Mouse (Mus musculus) cerebellum, adult 9-10 months (tissue): ENCODE measurements at regions not wholly inside any gene's neighbourhood (a gene's known extent, or its start where the extent isn't known, plus 50 kb on each side); places are given as distances from the start of the nearest gene placed in this dataset.

Source experiments
- DNase-seq: peaks from one replicate; pipeline ENCODE4 v3.0.0; 2022

DNA sequence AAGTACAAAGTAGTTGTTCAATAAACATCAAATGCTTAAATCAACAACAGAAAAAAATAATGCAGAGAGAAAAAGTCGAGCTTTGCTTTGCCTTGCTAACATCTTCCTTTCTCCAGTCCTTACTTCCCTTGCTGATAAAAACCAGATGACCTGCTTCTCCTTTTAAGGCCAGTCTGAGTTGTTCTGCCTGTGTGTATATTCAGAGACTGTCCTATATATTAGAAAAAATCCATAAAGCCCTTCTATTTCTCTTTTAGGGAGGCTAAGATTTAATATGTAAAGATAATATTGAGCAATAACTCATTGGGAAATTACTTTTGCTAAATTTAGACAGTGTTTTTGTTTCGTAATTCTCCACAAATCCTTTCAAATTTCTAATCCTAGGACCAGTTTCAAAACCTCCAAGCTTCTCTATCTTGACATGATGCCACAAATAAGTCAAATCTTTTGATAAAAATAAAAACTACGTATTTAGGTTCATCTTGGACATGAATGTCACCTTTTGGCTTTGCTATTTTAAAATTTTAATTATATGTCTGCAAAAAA lies 361.0 kb upstream of the Kif18a start:
- DNase-seq, result no peak

DNA sequence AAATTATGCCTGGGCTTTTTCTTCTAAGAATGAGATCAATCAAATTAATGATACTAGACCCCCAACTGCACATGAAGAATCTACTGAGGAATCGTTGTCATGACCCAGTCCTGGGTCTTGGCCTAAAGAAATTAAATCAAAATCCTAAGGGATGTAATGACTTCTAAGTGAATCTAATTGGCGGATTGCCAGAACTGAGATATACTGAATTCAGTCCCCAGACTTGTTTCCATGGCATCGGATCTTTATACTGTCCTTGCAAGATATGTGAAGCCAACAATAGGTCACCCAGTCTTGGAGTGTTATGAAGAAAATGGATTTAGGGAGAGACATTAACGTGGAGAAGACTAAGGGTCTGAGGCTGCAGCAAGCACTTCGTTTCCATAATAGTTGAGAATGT lies 360.4 kb upstream of the Kif18a start:
- DNase-seq, result no peak

DNA sequence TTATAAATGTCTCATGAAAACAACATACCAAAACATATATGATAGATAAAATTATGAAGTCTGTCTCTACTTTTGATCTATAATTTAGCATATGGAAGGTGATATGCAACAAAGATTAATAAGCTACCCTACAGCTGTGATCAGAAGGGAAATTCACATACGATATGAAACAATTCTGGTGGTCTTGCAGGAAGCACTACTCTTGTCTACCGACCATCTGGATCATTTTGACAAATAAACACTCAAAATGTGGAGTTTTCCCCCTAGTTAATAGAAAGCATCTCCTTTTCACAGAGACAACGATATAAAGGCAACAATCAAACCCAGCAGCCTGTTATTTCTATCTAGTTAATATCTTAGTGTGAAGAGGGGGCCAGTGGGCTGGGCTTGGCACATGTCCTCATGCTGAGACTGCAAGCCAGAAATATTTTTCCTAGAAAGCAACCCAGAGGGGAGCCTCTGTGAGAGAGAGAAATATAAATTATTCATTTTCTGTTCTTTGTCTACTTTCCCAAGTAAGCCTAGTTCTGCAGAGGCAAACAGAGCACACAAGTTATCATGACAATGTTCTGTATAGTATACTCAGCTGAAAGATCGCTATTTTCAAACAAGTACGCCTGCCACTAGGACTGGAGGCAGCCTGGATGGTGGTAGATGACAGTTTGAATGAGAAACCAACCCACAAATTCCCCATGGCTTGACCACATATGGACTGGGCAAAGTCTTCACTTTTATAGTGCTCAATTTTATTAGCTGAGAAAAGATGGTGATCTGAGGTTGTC lies 344.4 kb upstream of the Kif18a start:
- no peak for DNase-seq

DNA sequence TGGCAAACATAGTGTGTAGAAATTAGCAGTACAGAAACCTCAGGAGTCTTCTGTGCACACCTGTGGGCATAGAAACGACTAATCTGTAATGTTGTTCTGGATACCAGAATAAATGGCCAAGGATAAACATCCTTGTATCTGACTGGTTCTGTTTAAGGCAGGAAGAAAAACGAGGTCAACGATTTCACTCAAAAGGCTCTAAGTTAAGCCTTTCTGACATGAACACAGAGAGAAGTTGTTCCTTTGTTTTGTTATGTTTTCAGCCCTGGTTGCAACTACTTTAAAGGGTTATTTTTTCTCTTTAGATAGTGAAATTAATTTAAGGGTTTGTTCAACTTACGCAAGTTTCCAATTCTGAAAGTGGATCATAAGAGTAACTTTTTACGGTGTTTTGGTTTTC lies 299.6 kb upstream of the Kif18a start:
- DNase-seq, result no peak

DNA sequence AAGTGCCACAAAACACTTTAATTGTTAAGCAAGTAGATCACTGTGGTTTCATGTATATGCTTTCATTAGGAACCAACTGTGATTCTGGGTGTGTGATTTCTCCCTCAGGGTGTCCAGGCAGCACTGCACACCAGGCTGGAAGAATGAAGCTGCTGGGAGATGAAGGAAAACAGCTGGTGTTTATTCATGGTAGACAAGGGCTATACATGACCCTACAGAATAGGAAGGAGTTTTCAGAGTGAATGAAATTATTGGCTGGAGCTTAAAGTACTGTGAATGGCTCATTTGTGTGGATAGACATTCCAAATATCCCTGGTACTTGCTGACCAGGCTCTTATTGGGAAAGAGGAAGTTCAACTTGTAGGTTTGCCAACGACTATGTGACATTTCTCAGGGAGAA lies 264.3 kb upstream of the Kif18a start:
- DNase-seq, result no peak

DNA sequence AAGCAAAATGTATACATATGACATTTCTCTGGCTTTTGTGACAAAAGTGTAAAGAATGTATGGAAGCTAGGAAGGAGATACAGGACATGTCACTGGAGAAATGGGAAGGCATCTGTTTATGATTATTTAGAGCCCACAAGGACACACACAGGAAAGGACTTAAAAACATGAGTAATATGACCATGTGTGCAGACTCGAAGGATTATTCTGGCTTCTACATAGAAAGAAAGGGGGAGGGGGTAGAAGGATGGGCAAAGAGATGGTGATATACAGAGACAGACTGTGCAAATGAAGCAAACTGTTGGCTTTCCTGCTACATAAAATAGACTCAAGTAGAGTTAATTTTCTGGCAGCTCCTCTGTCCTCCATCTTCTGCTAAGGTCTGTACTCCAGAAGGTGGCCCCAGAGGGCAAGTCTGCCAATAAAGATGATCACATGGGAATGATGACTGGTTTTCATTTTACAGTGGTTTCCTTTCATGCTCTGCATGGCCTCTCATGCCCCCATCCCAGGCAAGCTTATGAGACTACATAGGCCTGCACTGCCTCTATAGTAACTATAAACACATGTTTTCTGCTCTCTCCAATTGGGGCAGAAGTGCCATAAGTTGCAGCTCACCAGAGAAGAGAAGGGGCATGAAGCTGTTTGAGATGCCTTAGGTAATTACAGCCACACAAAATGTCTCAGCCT lies 263.4 kb upstream of the Kif18a start:
- DNase-seq, result no peak

DNA sequence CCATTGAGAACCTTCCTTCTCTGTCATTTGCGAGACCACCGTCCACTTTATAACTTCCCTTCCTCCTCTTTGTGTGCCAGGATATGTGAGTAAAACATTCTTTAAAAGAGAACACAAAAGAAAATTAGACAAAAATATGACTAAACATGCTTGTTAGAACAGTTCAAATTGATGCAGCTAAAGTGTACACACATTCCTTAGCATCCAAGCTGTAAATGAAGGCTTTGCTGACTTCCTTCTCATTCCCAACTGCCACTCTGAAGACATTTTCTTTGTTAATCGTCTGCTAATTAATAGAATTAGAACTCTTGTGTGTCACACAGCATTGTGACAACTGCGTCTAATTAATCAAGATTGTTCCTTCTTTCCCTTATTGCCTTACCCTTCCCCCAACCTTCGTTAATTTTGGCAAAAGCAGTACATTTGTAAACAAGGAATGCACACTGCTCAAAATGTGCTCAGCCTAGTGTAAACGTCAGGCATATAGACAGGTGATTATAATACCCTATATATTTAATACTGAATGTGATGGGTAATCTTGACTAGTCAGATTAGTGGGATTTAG lies 242.3 kb upstream of the Kif18a start:
- no peak for DNase-seq
